Mouse (Mus musculus) megakaryocyte, adult 5-6 weeks (primary cell): ENCODE measurements at regions not wholly inside any gene's neighbourhood (a gene's known extent, or its start where the extent isn't known, plus 50 kb on each side); places are given as distances from the start of the nearest gene placed in this dataset.

Source experiments
- ATAC-seq: 2 replicates; pipeline ENCODE4 v1.8.0; 2016; ENCODE audit warnings: mild to moderate bottlenecking, inconsistent platforms; ENCODE audit not compliant: poor library complexity, severe bottlenecking

- ATAC-seq = no peak
Measured at GRCm38 (mm10) chr2:84549626-84550025, 73.1 kb upstream of the Tfpi start.

DNA sequence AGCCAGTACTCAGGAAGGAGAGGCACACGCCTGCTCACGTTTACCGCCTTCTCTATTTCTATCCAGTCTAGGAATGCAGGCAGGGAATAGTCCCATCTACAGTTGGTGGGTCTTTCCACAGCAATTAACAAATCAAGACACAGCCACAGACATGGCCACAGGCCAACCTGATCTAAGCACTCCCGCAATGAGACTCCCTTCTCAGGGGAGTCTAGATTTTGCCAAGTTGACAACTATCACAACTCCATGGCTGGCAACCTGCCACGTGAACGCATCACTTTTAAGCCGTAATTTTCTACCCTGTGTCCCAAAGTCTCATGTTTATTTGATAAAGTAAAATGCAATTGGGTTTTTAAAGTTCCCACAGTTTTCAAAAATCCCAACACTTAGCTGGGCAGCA, 72.0 kb upstream of the Tfpi start:
- no peak for ATAC-seq

GRCm38 (mm10) chr2:84545676-84546075, 69.1 kb upstream of the Tfpi start:
- ATAC-seq = no peak

DNA sequence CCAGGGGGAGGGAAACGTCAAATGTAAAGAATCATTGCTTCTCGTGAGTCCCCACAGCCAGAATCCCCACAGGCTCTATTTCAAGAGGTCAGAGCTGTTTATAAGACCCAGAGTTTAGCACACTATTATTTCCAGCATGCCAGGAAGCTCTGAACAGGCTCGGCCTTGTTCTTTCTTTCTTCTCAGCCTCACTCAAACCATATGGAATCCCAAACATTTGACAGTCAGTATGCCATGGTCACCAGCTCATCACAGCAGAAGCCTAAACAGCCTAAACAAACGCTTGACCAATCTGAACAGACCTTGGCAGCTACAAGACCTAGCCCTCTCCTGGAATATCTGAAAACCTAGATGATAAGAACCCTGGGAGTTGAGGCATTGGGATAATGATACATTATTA, 68.2 kb upstream of the Tfpi start:
- no peak for ATAC-seq

- ATAC-seq = no peak
Measured at GRCm38 (mm10) chr2:84544146-84544545, 67.6 kb upstream of the Tfpi start.

DNA sequence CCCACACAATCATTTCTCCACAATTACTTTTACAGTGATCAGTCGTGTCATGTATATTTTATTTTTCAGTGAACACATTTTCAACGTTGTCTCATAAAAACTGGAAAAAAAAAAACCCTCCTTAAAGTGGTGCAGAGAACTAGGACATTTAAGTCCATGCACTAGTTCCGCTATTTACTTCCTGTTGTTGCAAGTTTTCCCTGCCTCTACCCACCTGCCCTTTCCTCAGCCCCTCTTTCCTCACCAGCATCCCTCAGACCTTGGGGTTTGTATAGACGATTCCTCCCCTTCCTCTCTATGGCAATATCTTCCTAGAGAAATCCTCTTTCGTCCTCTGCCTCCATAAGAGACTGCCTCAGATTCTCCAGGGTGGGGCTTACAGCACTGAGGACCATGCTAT, 64.9 kb upstream of the Tfpi start:
- ATAC-seq = peak; percentile 89

GRCm38 (mm10) chr2:84539096-84539495, 62.5 kb upstream of the Tfpi start:
- ATAC-seq = no peak

- no peak for ATAC-seq
Measured at GRCm38 (mm10) chr2:84537957-84538356, 61.4 kb upstream of the Tfpi start.

DNA sequence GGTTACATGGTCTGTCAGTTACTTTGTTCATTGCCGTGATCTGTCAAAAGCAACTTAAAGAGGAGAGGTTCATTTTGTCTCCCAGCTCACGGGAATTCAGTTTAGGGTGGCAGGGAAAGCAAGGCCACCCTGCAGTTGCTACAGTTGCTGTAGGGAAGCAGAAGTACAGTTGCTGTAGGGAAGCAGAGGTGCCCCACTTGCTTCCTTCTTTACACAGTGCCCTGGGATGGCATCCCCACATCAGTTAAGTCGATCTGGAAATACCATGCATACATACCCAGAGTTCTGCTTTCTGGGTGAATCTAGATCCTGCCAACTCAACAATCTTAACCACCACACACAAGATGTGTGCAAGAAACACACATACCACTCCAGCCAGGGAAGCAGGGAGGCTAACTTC, 54.6 kb upstream of the Tfpi start:
- ATAC-seq = peak; percentile 94

DNA sequence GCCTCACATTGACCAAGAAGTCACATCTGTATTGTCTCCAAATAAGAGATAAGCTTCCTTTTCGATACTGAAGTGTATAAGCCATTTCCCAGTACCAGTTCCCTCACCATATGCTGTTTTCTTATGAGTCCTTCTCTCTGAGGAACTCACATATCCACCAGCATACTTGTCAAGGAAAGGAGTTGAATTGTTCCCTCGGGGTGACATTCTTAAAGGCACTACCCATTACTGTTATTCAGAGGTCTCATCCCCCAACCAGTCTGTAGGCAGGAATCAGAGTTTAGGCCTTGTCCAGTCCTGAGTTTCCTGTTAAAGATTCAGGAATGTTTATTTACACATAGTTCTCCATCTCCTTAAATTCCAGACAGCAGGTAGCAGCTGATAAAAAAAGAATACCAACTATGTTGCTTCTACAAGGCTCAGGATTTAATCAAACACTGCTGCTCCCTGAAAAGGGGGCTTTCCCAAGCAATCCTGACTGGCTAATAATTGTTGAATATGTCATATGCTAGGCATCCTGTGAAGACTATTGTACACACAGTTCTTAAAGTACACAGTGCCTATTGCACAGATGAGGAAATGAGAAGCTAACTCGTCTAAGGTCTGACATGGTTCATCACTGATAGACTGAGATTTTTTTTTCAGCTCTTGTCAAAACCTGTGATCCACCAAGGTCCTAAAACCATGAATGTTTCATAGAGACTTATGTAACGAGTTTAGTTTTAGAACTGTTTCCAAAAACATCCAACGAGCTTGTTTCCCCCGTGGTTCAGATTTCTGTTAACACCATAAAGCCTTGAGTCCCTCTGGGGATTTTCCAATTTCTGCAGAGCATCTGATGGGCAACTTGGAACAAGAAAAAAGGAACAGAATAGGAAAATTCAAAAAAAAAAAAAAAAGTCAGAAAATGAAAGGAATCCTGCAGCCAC, 52.5 kb upstream of the Tfpi start:
- ATAC-seq = no peak
